Mouse (Mus musculus) bone marrow, adult 2 months (tissue): Measurements from ENCODE around the gene Carnmt1. TPM values are rescaled to one million over a fixed set of nuclear protein-coding genes. Genes with fewer than 3 reads are reported as not detected.

ENCODE experiments used
- H3K27ac ChIP-seq: fragments of 200-500 bp; 2 replicates; pipeline ENCODE4 v1.5.1; 2012; ENCODE audit warnings: low read depth, mild to moderate bottlenecking, control low read depth, inconsistent platforms, low read length; ENCODE audit not compliant: control insufficient read depth, poor library complexity, insufficient read depth
- H3K4me1 ChIP-seq: fragments of 200-500 bp; 2 replicates; pipeline ENCODE4 v1.6.1; 2011; ENCODE audit warnings: low read length; ENCODE audit not compliant: control insufficient read depth, insufficient read depth
- H3K4me3 ChIP-seq: fragments of 200-500 bp; replicated peaks from 2 replicates; pipeline ENCODE3; 2011; ENCODE audit warnings: mild to moderate bottlenecking, low read depth, low read length, control low read depth; ENCODE audit not compliant: control insufficient read depth
- CTCF ChIP-seq: fragments of 200-500 bp; IDR thresholded peaks from 2 replicates; pipeline ENCODE4 v1.5.1; 2011; ENCODE audit warnings: low read length, control low read depth; ENCODE audit not compliant: control insufficient read depth, insufficient read depth
- POLR2A ChIP-seq: fragments of 200-500 bp; IDR thresholded peaks from 2 replicates; pipeline ENCODE4 v1.6.1; 2011; ENCODE audit warnings: low read depth, mild to moderate bottlenecking, control low read depth, low read length, borderline replicate concordance; ENCODE audit not compliant: control insufficient read depth
- WGBS: fragments of 180-500 bp; shearing (Covaris S2); methylation state at CpG from one replicate; pipeline ENCODE4 v1.1.7; 2018; 5-methylcytosine and 5-hydroxymethylcytosine counted together
- polyA plus RNA-seq: library from polyadenylated mRNA; stranded (reverse); fragments of >200 nt; gene quantifications from 2 replicates; pipeline ENCODE4 v1.2.4, GENCODE M21; 2011; ENCODE audit warnings: low replicate concordance; ENCODE audit not compliant: missing spikeins, insufficient read depth, insufficient read length

Carnmt1 gene
- polyA plus RNA-seq, 1 experiment: 9.8 TPM

- TF ChIP-seq CTCF: no peak
- TF ChIP-seq POLR2A: no peak
- Histone ChIP-seq H3K27ac (no peak overlapping the region), H3K4me3 (no peak overlapping the region), H3K4me1 (no peaks in the 10 kb centered on the region)
- 85% methylated on average over 4 of the region's 4 CpGs for WGBS
Measured at GRCm38 (mm10) chr19:18735901-18736300, 65.3 kb downstream of the Carnmt1 start.

- no peak overlapping the region for H3K4me3 ChIP-seq
- TF ChIP-seq CTCF (no peak), POLR2A (no peak)
- no peak overlapping the region for H3K27ac ChIP-seq
- no peaks in the 10 kb centered on the region for H3K4me1 ChIP-seq
- WGBS: 75% methylated on average over 7 of the region's 7 CpGs
Measured at GRCm38 (mm10) chr19:18739146-18739545, 68.6 kb downstream of the Carnmt1 start.

GRCm38 (mm10) chr19:18743946-18744345 lies 73.4 kb downstream of the Carnmt1 start:
- H3K4me1 ChIP-seq: no peaks in the 10 kb centered on the region
- TF ChIP-seq CTCF (no peak), POLR2A (no peak)
- H3K4me3 ChIP-seq: no peak overlapping the region
- 29% methylated on average over 5 of the region's 5 CpGs for WGBS
- no peak overlapping the region for H3K27ac ChIP-seq

GRCm38 (mm10) chr19:18746576-18747340 lies 76.2 kb downstream of the Carnmt1 start:
- no peaks in the 10 kb centered on the region for H3K4me1 ChIP-seq
- H3K4me3 ChIP-seq: no peak overlapping the region
- H3K27ac ChIP-seq: no peak overlapping the region
- TF ChIP-seq POLR2A (no peak), CTCF (no peak)
- 64% methylated on average over 5 of the region's 5 CpGs for WGBS

- no peaks in the 10 kb centered on the region for H3K4me1 ChIP-seq
- no peak overlapping the region for H3K27ac ChIP-seq
- H3K4me3 ChIP-seq: no peak overlapping the region
- TF ChIP-seq CTCF: no peak
- no peak for TF ChIP-seq POLR2A
- WGBS: 86% methylated on average over 4 of the region's 4 CpGs
Measured at GRCm38 (mm10) chr19:18747379-18747778, 76.8 kb downstream of the Carnmt1 start.

- no peak for TF ChIP-seq POLR2A
- no peaks in the 10 kb centered on the region for H3K4me1 ChIP-seq
- 9% methylated on average over 41 of the region's 41 CpGs for WGBS
- H3K4me3 ChIP-seq: no peak within 1 kb of the TSS
- H3K27ac ChIP-seq: no peak within 1 kb of the TSS
Measured at GRCm38 (mm10) chr19:18749598-18750339, 79.2 kb downstream of the Carnmt1 start, which contains the start of gene Trpm6. Gene Trpm6, plus strand, starts transcription at chr19:18749983.

Other genes starting within 250 kb of the Carnmt1 start
- 32.5 and 64.7 TPM in 2 replicates for gene Ostf1, start 38.9 kb upstream of the Carnmt1 start, polyA plus RNA-seq
- 3.0 and 14.9 TPM in 2 replicates for gene Nmrk1, start 38.8 kb upstream of the Carnmt1 start, polyA plus RNA-seq
- gene D030056L22Rik, start 42.4 kb downstream of the Carnmt1 start, polyA plus RNA-seq: 27.6 and 35.6 TPM in 2 replicates
- not detected in 2 replicates for gene Trpm6, start 79.2 kb downstream of the Carnmt1 start, polyA plus RNA-seq